Mouse (Mus musculus) c-Kit-negative CD71-positive TER-119-positive erythroid progenitor cells, embryonic 14.5 days (primary cell): ENCODE data around the gene Fam185a.

ENCODE experiments used
- DNase-seq: peaks from one replicate; pipeline ENCODE4 v3.0.0-alpha.2; 2013; ENCODE audit warnings: low read depth, low spot score

The Fam185a gene

GRCm38 (mm10) chr5:21424614-21425602 lies at the start of gene Fam185a, which contains the start of gene Ccdc146:
Fam185a (plus strand) TSS chr5:21424958.
Ccdc146 (minus strand) TSS chr5:21424677.
- peak; percentile 84 for DNase-seq

DNA sequence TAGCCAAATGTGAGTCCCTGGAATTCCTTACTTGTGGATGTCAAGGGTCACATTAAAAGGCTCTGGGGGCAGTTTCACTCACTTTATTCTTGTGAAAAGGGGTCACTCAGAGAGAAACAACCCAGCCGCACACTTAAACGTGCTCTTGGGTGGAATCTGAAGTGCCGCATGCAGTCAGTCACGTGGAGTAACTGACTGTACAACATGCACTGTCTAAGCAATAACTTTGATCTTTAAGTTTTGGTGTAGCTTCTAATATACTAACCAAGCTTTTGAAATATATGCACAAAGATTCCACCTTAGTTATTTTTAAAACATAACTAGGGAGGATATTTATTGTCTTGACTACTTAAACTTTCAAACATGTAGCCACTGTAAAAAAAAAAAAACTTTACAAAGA lies 47.8 kb upstream of the Fam185a start:
- DNase-seq = no peak

- DNase-seq = no peak
Observed at GRCm38 (mm10) chr5:21378397-21378796, 46.4 kb upstream of the Fam185a start.

DNA sequence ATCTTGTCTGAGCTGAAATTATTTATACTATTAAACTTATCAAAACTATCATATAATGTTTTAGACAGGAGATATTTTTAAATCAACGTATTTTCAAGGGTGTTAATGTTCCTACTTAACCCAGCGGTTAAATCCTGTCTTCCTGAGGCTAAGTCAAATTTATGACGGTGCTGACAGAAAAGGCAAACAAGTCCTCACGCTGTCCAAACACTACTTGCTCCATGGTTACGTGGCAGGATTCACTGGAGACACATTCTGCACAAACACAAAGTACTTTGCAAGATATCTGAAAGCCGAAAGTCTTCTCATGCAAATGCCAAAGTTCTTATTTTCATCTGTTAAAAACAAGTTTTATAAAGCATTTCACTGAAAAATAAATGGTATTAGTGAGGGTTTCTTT lies 42.8 kb upstream of the Fam185a start:
- no peak for DNase-seq

- DNase-seq = no peak
Observed at GRCm38 (mm10) chr5:21382678-21383077, 42.1 kb upstream of the Fam185a start.

GRCm38 (mm10) chr5:21383392-21384251 lies 41.1 kb upstream of the Fam185a start:
- no peak for DNase-seq

- DNase-seq = no peak
Observed at GRCm38 (mm10) chr5:21384252-21384960, 40.4 kb upstream of the Fam185a start.

DNA sequence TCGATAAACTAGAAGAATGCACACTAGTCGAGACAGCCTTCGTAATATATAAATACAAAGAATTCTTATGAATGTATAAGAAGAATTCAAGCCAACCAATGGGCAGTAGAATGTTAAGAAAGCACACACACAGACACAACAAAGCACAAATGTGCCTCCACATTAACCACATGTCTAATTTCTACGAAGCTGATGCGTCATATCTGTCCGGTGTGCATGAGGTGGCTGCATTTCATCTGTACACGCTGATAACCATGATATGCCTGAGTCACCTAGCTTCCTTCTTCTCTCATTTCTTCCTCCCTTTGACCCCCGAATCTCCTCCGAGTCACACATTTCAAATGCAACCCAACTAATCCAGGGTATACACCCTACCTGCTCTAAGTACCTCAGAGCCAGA lies 39.8 kb upstream of the Fam185a start:
- no peak for DNase-seq

DNA sequence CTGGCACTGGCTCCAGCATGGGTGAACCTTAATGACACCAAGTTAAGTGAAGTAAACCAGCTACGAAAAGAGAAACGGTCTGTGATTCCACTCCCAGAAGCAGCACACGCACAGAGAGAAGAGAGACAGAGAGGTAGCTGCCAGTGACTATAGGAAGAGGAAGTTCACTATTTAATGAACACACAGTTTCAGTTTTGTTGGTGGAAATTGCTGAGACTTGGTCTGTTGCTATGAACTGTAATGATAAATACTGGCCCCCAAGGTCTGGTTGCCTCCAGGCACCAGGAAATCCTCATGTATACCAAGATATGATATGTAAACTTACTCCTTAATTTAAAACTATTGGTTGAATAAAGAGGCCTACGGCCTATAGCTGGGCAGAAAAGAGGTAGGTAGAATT lies 38.3 kb upstream of the Fam185a start:
- DNase-seq = no peak

GRCm38 (mm10) chr5:21387340-21387739 lies 37.4 kb upstream of the Fam185a start:
- no peak for DNase-seq

- no peak for DNase-seq
Observed at GRCm38 (mm10) chr5:21388855-21389254, 35.9 kb upstream of the Fam185a start.

- DNase-seq = no peak
Observed at GRCm38 (mm10) chr5:21391616-21392384, 33.0 kb upstream of the Fam185a start.

DNA sequence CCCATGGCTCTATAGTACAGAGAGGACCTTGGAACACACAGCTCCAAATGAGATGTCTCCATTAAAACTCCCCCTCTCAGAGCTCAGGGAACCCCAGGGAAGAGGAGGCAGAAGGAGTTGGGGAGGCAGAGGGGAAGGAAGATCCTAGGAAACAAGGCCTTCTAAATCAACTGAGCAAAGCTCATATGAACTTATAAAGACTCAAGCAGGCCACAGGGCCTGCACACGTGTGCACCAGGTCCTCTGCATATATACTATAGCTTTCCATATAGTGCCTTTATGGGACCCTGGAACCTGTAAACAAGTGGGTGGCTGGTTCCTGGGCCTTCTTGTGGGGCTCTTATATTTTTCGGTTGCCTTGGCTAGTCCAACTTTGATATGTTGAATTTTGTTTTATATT lies 30.2 kb upstream of the Fam185a start:
- DNase-seq = no peak

GRCm38 (mm10) chr5:21395205-21395840 lies 29.4 kb upstream of the Fam185a start:
- no peak for DNase-seq

GRCm38 (mm10) chr5:21411261-21411666 lies 13.5 kb upstream of the Fam185a start:
- no peak for DNase-seq

- no peak for DNase-seq
Observed at GRCm38 (mm10) chr5:21412056-21412455, 12.7 kb upstream of the Fam185a start.

GRCm38 (mm10) chr5:21413322-21413721 lies 11.4 kb upstream of the Fam185a start:
- no peak for DNase-seq

- DNase-seq = no peak
Observed at GRCm38 (mm10) chr5:21414116-21414820, 10.5 kb upstream of the Fam185a start.

GRCm38 (mm10) chr5:21418613-21419012 lies 6.1 kb upstream of the Fam185a start:
- DNase-seq = no peak

GRCm38 (mm10) chr5:21420609-21421008 lies 4.1 kb upstream of the Fam185a start:
- no peak for DNase-seq
